24 mouse cellular contexts compared by ENCODE assay signal in the genomic region with DNA sequence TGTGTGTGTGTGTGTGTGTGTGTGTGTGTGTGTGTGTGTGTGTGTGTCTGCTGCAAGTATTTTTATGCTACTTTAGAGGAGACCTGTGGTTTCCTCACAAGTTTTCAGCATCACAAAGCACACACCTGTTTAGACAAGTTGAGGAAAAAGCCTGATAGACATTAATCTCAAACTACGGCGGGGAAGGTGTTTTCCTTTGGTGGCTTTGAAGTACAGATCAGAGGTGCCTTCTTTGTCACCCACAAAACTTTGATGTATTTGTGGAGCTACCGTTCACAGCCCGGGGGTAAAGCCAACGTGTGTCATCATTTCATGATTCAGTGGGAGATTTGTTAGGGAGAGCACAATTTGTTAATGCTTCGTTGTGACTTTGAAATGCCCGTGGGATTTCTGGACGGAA.
DNase-seq lines count a peak whose midpoint lies in the region; ATAC-seq and TF ChIP-seq lines count a peak whose summit lies in the region.
"Had no signal": no experiment of that assay in that cellular context is flagged by ENCODE, and none has a peak within 500 bp of the region (broad histone marks: within the 10 kb centered on the region; RNA-seq: fewer than 3 reads in every experiment).

No protein-coding gene starts in this region.

- no peak overlapping the region for H3K27ac ChIP-seq in liver, postnatal 0 days (ENCODE audit: low read depth)
- no peak overlapping the region for H3K27ac ChIP-seq in intestine, postnatal 0 days (ENCODE audit: low read depth, low read length)
- H3K27ac ChIP-seq: embryonic facial prominence, embryonic 13.5 days; forebrain, embryonic 13.5 days; heart, embryonic 10.5 days; hindbrain, embryonic 12.5 days had no signal

- H3K9ac ChIP-seq in liver, postnatal 0 days (replicated peaks), result no peak overlapping the region
- H3K9ac ChIP-seq in intestine, postnatal 0 days (ENCODE audit: low read depth, low read length), result no peak overlapping the region
- H3K9ac ChIP-seq: embryonic facial prominence, embryonic 13.5 days; forebrain, embryonic 13.5 days; forebrain, postnatal 0 days; hindbrain, embryonic 12.5 days had no signal

- no peaks in the 10 kb centered on the region for H3K36me3 ChIP-seq in liver, postnatal 0 days (replicated peaks; ENCODE audit: insufficient read depth, low read length)
- no peaks in the 10 kb centered on the region for H3K36me3 ChIP-seq in intestine, postnatal 0 days (ENCODE audit: control insufficient read depth, insufficient read depth)
- H3K36me3 ChIP-seq: embryonic facial prominence, embryonic 13.5 days; hindbrain, embryonic 12.5 days had no signal

- 71% methylated on average over 8 of the region's 8 CpGs for WGBS in liver, postnatal 0 days (ENCODE audit: insufficient replicate concordance)
- WGBS in intestine, postnatal 0 days, result 72% methylated on average over 8 of the region's 8 CpGs

- no peaks in the 10 kb centered on the region for H3K27me3 ChIP-seq in liver, postnatal 0 days (ENCODE audit: insufficient read depth, low read length)
- no peaks in the 10 kb centered on the region for H3K27me3 ChIP-seq in intestine, postnatal 0 days (replicated peaks; ENCODE audit: control insufficient read depth, insufficient read depth, low read length)
- H3K27me3 ChIP-seq: CH12.LX; embryonic facial prominence, embryonic 13.5 days; forebrain, embryonic 13.5 days; hindbrain, embryonic 12.5 days; Patski had no signal

- peak; percentile 73 for DNase-seq in CD4-positive helper T cell, adult 2 months (ENCODE audit: low read depth, low spot score)
- DNase-seq in T-cell, adult 2 months (ENCODE audit: low spot score), result peak; percentile 56
- DNase-seq in naive thymus-derived CD4-positive, alpha-beta T cell, adult 2 months (ENCODE audit: low read depth), result peak; percentile 76
- peak; percentile 44 for DNase-seq in thymus, postnatal 14 days
- no peak for DNase-seq in frontal cortex, postnatal 10 days (ENCODE audit: low spot score in 2 of 2)
- DNase-seq in liver, postnatal 0 days, result no peak
- DNase-seq in frontal cortex, postnatal 14 days (ENCODE audit: low spot score in 2 of 2), result no peak
- DNase-seq: adrenal gland, adult 2 months; adrenal gland, postnatal 25 days; cerebellum, adult 11-12 months; cerebellum, adult 9-10 months; cerebellum, postnatal 25 days; forebrain, postnatal 0 days; gastrocnemius, postnatal 36 days; heart, postnatal 10 days; heart, postnatal 4 days had no signal

- H3K4me3 ChIP-seq in liver, postnatal 0 days (ENCODE audit: low read depth, low read length), result no peak overlapping the region
- no peak overlapping the region for H3K4me3 ChIP-seq in intestine, postnatal 0 days (ENCODE audit: low read depth, low read length)
- H3K4me3 ChIP-seq: embryonic facial prominence, embryonic 13.5 days; forebrain, embryonic 13.5 days; heart, embryonic 10.5 days; hindbrain, embryonic 12.5 days had no signal

- H3K4me1 ChIP-seq in liver, postnatal 0 days (ENCODE audit: insufficient read depth), result peaks cover 4% of the 10 kb centered on the region; the same call in 1 of the 2 replicates
- H3K4me1 ChIP-seq in intestine, postnatal 0 days (replicated peaks; ENCODE audit: control insufficient read depth, insufficient read depth, low read length), result peaks cover 3% of the 10 kb centered on the region; the same call in 1 of the 2 replicates
- H3K4me1 ChIP-seq: forebrain, embryonic 13.5 days; hindbrain, embryonic 12.5 days had no signal

- no peak for TF ChIP-seq CTCF in liver, postnatal 0 days (IDR thresholded peaks at IDR 0.05; ENCODE audit: low read depth)
- no peak for TF ChIP-seq CTCF in intestine, postnatal 0 days (IDR thresholded peaks at IDR 0.05; ENCODE audit: low read depth)

- ATAC-seq in liver, postnatal 0 days, result no peak
- no peak for ATAC-seq in intestine, postnatal 0 days
- ATAC-seq: forebrain, embryonic 13.5 days; forebrain, postnatal 0 days; hindbrain, embryonic 16.5 days; Patski had no signal

- H3K4me2 ChIP-seq in liver, postnatal 0 days (ENCODE audit: low read depth, low read length), result no peak overlapping the region
- H3K4me2 ChIP-seq in intestine, postnatal 0 days (replicated peaks; ENCODE audit: low read depth), result no peak overlapping the region
- H3K4me2 ChIP-seq: embryonic facial prominence, embryonic 13.5 days; forebrain, embryonic 13.5 days; hindbrain, embryonic 12.5 days had no signal

- no peak for TF ChIP-seq EP300 in liver, postnatal 0 days (IDR thresholded peaks at IDR 0.05; ENCODE audit: low read depth)

- H3K9me3 ChIP-seq in liver, postnatal 0 days (ENCODE audit: low read length), result no peaks in the 10 kb centered on the region
- no peaks in the 10 kb centered on the region for H3K9me3 ChIP-seq in intestine, postnatal 0 days (ENCODE audit: control insufficient read depth)
- H3K9me3 ChIP-seq: embryonic facial prominence, embryonic 13.5 days; forebrain, embryonic 13.5 days; heart, embryonic 10.5 days had no signal

Comparison
In these comparisons a context has a peak if more than half of its experiments do, and no peak if none do; other contexts are left out.
1. DNase-seq: peak in CD4-positive helper T cell, adult 2 months (single experiment), T-cell, adult 2 months (single experiment), naive thymus-derived CD4-positive, alpha-beta T cell, adult 2 months (single experiment) and thymus, postnatal 14 days (single experiment); none in frontal cortex, postnatal 10 days (0 of 2), liver, postnatal 0 days (single experiment) and frontal cortex, postnatal 14 days (0 of 2).